Mouse (Mus musculus) ES-E14 (cell line): Measurements from ENCODE around the gene 9430015G10Rik.

Experiments used
- HCFC1 ChIP-seq: IDR thresholded peaks from 2 replicates; pipeline ENCODE4 v1.6.1; 2012; ENCODE audit warnings: low read length, inconsistent platforms, borderline replicate concordance; ENCODE audit not compliant: insufficient read depth
- ZNF384 ChIP-seq: IDR thresholded peaks from 2 replicates; pipeline ENCODE4 v1.6.1; 2012; ENCODE audit warnings: low read depth, low read length, inconsistent platforms

DNA sequence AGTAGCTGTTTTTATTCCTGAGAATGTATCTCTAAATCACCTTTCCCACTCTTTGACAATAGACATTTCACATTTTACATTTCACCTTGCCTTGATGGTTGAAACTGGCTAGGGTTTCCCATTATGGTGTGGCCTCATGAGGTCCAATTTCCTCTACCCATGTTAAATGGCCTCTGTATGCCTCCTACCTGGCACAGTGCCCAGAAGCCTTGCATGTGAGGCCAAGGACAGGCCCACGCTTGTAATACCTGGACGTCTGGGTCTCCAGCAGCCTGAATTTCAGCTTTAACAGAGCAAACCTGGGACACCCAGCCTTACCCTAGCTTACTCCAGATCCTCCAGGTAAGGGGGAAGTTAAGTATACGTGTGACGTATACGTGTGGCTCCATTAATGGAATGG lies 26.4 kb upstream of the 9430015G10Rik start:
- no peak for TF ChIP-seq ZNF384
- no peak for TF ChIP-seq HCFC1
